In the genomic region with DNA sequence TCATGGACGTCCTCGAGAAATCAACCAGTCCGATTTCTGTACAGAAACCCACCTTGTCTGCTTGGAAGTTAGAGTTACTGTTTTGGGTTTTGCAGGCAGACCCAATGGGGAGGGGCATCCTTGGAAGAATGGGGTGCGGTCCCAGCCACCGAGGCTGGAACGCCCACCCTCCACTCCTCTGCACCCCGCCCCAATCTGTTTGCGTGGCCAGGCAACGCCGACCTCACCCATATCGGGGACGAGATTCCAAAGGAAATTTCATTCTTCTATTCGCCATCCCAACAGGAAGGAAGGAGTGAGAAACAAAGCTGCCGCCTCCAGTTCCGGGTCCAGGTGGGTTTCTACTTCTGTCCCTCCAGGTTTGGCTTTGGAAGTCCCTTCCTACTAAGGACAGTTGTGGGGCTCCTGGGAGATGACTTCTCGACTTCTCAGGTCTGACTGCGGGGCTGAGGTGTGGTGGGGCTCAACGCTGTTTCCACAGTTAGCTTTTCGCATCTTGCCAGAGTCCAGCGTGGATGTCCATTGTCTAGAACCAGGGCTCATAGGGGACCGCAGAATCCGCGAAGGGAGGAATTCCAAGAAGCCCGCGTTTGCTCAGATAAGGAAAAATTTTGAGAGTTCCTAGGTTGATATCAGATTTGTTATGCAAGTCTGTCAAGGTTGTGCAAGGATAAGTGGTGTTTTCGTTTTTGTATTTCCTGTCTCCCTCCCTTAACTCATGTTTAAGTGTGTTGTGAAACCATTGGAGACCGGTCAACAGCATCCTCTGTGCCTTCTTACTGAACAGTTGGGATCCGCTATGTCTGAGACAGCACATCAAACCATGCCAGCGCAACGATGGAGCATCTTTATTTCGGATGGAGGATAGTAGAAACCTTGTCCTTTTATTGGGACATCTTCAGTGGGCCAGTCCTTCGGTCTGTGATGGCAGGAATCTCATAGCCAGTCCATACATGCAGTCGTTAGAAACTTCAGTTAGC, we compare ENCODE assay signal across 8 mouse cellular contexts. TPM values are rescaled to one million over a fixed set of nuclear protein-coding genes. Genes with fewer than 3 reads are reported as not detected.
DNase-seq lines count a peak whose midpoint lies in the region; ATAC-seq and TF ChIP-seq lines count a peak whose summit lies in the region.

TSS of gene Rnase4 (plus strand) at position 157 of the 980 bp plus-strand sequence.
TSS of gene Ang (plus strand) at position 230 of the 980 bp plus-strand sequence.

- no peak for ATAC-seq in cerebellum, adult (ENCODE audit: insufficient number of reproducible peaks, low FRiP score, low TSS enrichment)
- ATAC-seq in forebrain, embryonic 13.5 days = peak; percentile 25

- no peaks in the 10 kb centered on the region for H3K9me3 ChIP-seq in forebrain, embryonic 13.5 days (replicated peaks)
- no peaks in the 10 kb centered on the region for H3K9me3 ChIP-seq in megakaryocyte, embryonic 14.5 days

- peak within 1 kb of the TSS; percentile 65 for H3K4me2 ChIP-seq in forebrain, embryonic 13.5 days

- intact Hi-C loops in heart, postnatal 25 days (cut with DNase I) = loop anchor here (2.0 kb wide), 1 partner anchor 284 kb away; the partner anchor contains the start of genes Ccnb1ip1 and Parp2
- intact Hi-C loops in left cerebral cortex, postnatal 36 days (cut with DNase I) = loop anchor here (10.0 kb wide), 1 partner anchor 1164 kb away; the partner anchor contains the start of gene Chd8

- peaks cover 3% of the 10 kb centered on the region; the same call in 1 of the 2 replicates for H3K4me1 ChIP-seq in bone marrow, adult 2 months (ENCODE audit: control insufficient read depth, insufficient read depth, low read length)
- H3K4me1 ChIP-seq in forebrain, embryonic 13.5 days = peaks cover 7% of the 10 kb centered on the region; the same call in 1 of the 2 replicates
- peaks cover 46% of the 10 kb centered on the region for H3K4me1 ChIP-seq in megakaryocyte, embryonic 14.5 days

- 0 out of 2 replicates have a peak, but pooled peaks have one; percentile 7 for TF ChIP-seq POLR2A in bone marrow, adult 2 months (IDR thresholded peaks at IDR 0.05; ENCODE audit: borderline replicate concordance, control insufficient read depth, low read depth, low read length)

- WGBS in bone marrow, adult 2 months = 12% methylated on average over 33 of the region's 33 CpGs
- 7% methylated on average over 33 of the region's 33 CpGs for WGBS in forebrain, embryonic 13.5 days

- peak; percentile 34 for DNase-seq in cerebellum, adult 11 months
- DNase-seq in heart, postnatal 25 days (ENCODE audit: low spot score) = peak; percentile 72
- peak; percentile 34 to 46 for DNase-seq in left cerebral cortex, postnatal 36 days (ENCODE audit: low spot score in 2 of 2)
- DNase-seq in spleen, postnatal 10 days (ENCODE audit: low spot score in 2 of 2) = peak; percentile 26 to 41

- no peak for TF ChIP-seq CTCF in bone marrow, adult 2 months (IDR thresholded peaks at IDR 0.05; ENCODE audit: control insufficient read depth, insufficient read depth, low read length)

- H3K9ac ChIP-seq in forebrain, embryonic 13.5 days = peak within 1 kb of the TSS; percentile 62

- no peaks in the 10 kb centered on the region for H3K27me3 ChIP-seq in forebrain, embryonic 13.5 days
- H3K27me3 ChIP-seq in megakaryocyte, embryonic 14.5 days (replicated peaks) = no peaks in the 10 kb centered on the region

- H3K36me3 ChIP-seq in forebrain, embryonic 13.5 days (ENCODE audit: poor library complexity, severe bottlenecking) = no peaks in the 10 kb centered on the region
- H3K36me3 ChIP-seq in megakaryocyte, embryonic 14.5 days (replicated peaks; ENCODE audit: low read length) = no peaks in the 10 kb centered on the region

- peak within 1 kb of the TSS; percentile 92 for H3K27ac ChIP-seq in bone marrow, adult 2 months (ENCODE audit: control insufficient read depth, insufficient read depth, low read depth, low read length, poor library complexity)
- peak within 1 kb of the TSS; percentile 71 for H3K27ac ChIP-seq in forebrain, embryonic 13.5 days

- H3K4me3 ChIP-seq in bone marrow, adult 2 months (replicated peaks; ENCODE audit: control insufficient read depth, low read depth, low read length) = peak within 1 kb of the TSS; percentile 75
- peak within 1 kb of the TSS; percentile 69 for H3K4me3 ChIP-seq in forebrain, embryonic 13.5 days
- peak within 1 kb of the TSS; percentile 96 for H3K4me3 ChIP-seq in megakaryocyte, embryonic 14.5 days (replicated peaks)

RNA-seq across cellular contexts. Expression of gene Rnase4, which starts in this region (rescaled TPM):
- 3.1 and 8.7 TPM in 2 replicates for polyA plus RNA-seq in bone marrow, adult 2 months (2011; ENCODE audit: insufficient read depth, insufficient read length, low replicate concordance, missing spikeins)
- 6.7 and 7.0 TPM in 2 replicates for polyA plus RNA-seq in forebrain, embryonic 13.5 days (2015; fragmentation: Nextera tagmentation; extraction: Ambion mirVana)
- 10 to 100 TPM; 50.0 to 53.8 TPM for total RNA-seq in heart, postnatal 25 days (2021)
- 10 to 100 TPM; 17.8 to 19.3 TPM for total RNA-seq in left cerebral cortex, postnatal 36 days (2021)
- 1.6 TPM in 1 of 2 replicates, not detected in the other for polyA plus RNA-seq in megakaryocyte, embryonic 14.5 days (2012; ENCODE audit: insufficient read depth, low replicate concordance)

RNA-seq across cellular contexts. Expression of gene Ang, which starts in this region (rescaled TPM):
- 4.4 and 7.2 TPM in 2 replicates for polyA plus RNA-seq in bone marrow, adult 2 months (2011; ENCODE audit: insufficient read depth, insufficient read length, low replicate concordance, missing spikeins)
- 0.93 and 1.8 TPM in 2 replicates for polyA plus RNA-seq in forebrain, embryonic 13.5 days (2015; fragmentation: Nextera tagmentation; extraction: Ambion mirVana)
- 1 to 10 TPM; 6.2 to 7.7 TPM for total RNA-seq in heart, postnatal 25 days (2021)
- 1 to 10 TPM; 3.6 to 5.3 TPM for total RNA-seq in left cerebral cortex, postnatal 36 days (2021)
- polyA plus RNA-seq in megakaryocyte, embryonic 14.5 days (2012; ENCODE audit: insufficient read depth, low replicate concordance) = not detected in 2 replicates
